Mouse (Mus musculus): ENCODE results near the gene Kyat1.
A peak's percentile ranks its signal among the peaks of the same experiment; 100 is the strongest.
"Not testable (repeated sequence)": the region's sequence is repeated elsewhere in the genome, so short reads cannot be mapped to it uniquely, and the experiment has no call there.

Kyat1 gene

DNA sequence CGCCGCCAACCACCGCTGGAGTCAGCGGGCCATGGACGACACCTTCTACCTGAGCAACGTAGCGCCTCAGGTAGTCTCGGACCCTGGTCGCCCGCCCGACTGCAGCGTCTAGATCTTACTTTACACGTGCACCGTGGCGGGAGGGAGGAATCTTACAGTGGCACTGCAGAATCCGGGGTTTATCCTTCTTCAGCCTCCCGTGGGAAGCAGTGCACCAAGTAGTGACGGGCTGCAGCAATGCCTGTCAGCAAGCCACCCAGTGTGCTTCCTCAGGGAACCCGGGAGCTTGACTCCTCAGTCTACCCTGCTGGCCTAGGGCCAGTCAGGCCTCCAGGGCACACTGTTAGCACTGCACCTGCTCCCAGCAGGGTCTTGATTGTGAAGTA lies 33.7 kb downstream of the Kyat1 start:
- no peak for DNase-seq (ENCODE audit: low read depth)

DNA sequence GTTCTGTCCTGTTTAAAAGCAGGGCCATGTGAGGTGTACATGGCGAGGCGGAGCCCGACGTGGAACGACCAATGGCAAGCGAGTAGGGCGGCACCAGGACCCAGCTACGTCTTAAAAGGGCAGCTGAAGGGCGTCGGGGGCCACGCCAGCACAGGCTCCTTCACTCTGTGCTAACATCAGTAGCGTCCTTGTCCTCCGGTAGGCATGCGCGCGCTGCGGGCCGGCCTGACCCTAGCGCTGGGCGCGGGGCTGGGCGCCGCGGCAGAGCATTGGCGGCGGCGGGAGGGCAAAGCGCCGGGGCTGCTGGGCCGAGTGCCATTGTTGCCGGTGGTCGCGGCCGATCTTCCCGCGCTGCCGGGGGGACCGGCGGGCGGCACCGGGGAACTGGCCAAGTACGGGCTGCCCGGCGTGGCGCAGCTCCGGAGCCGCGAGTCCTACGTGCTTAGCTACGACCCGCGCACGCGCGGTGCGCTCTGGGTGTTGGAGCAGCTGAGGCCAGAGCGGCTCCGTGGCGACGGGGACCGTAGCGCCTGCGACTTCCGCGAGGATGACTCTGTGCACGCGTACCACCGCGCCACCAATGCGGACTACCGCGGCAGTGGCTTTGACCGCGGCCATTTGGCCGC lies 34.2 kb downstream of the Kyat1 start, which contains the start of gene Endog:
TSS of gene Endog (plus strand) at position 123 of the 626 bp plus-strand sequence.
- peak; percentile 87 for DNase-seq (ENCODE audit: low read depth)

GRCm38 (mm10) chr2:30166677-30167076 lies 39.0 kb downstream of the Kyat1 start:
- peak; percentile 48 for DNase-seq (ENCODE audit: low read depth)

DNA sequence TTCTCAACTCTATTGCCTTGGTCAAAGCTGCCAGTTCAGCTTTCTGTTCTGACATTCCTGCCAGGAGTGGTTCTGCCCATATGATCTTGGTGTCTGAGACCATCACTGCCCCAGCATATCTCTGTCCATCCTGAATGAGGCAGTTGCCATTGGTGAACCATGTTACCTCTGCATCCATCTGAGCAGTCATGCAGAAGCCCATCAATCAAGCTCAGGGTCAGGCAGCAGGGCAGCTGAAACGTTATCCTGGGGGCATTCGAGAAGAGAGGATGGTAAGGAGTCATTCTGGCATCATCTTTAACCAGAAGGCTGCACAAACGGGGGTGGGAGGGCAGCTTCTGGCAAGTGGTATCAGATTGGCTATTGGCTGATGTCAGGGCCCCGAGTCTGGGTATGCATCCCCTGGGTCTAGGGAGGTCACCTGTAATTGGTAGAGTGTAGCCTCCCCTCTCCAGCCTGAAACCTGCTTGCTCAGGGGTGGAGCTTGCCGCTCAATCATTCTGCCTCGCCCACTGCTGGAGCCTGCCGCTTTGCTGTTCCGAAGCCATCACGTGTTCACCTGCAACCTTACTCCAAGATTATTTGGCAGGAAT lies 41.2 kb downstream of the Kyat1 start:
- DNase-seq (ENCODE audit: low read depth), result no peak

- peak; percentile 84 for DNase-seq (ENCODE audit: low read depth)
These were observed 43.8 kb downstream of the Kyat1 start for GRCm38 (mm10) chr2:30161809-30162208.

GRCm38 (mm10) chr2:30159871-30160270 lies 45.8 kb downstream of the Kyat1 start:
- DNase-seq (ENCODE audit: low read depth), result not testable (repeated sequence)

GRCm38 (mm10) chr2:30152616-30153015 lies 53.0 kb downstream of the Kyat1 start:
- DNase-seq (ENCODE audit: low read depth), result no peak

- no peak for DNase-seq (ENCODE audit: low read depth)
These were observed 53.8 kb downstream of the Kyat1 start for GRCm38 (mm10) chr2:30151840-30152239.

GRCm38 (mm10) chr2:30147466-30147865 lies 58.2 kb downstream of the Kyat1 start:
- DNase-seq (ENCODE audit: low read depth), result no peak

DNA sequence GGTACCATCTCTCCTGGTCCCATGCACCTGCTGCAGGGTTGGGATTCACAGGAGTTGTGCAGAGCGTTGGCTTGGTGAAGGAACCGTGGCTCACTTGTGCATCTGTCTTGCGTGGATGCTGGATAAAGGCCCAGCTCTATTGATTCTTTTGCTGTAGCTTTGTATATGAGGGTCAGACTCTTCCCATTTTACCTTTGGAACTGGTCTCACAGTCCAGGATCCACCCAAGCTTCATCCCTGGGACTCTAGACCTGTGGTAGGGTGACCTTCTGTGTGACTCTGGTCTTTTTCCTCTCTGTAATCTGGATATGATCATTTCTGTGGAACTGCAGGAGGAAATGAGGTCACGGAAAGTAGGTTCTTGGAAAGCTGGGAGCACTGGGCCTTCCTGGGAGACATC lies 61.2 kb downstream of the Kyat1 start:
- no peak for DNase-seq (ENCODE audit: low read depth)

GRCm38 (mm10) chr2:30140021-30140420 lies 65.6 kb downstream of the Kyat1 start:
- DNase-seq (ENCODE audit: low read depth), result not testable (repeated sequence)

DNA sequence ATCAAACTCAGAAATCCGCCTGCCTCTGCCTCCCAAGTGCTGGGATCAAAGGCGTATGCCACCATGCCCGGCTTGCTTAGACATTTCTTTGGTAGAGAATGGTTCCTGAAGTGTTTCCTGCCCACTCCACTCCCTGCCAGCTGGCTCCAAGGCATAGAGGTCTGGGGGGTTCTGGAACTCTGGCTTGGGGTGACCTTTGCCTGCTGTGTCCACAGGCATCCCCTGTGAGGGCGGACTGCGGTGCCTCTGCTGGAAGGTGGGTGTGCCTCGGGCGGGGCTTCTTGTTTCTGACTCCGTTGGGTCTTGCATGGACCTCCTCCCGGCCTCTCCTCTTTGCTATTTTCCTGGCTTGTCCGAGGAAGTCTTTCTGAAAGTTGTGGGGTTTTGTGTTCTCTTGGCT lies 69.2 kb downstream of the Kyat1 start:
- no peak for DNase-seq (ENCODE audit: low read depth)

All from naive thymus-derived CD4-positive, alpha-beta T cell, adult 2 months (primary cell).